Mouse (Mus musculus) spleen, adult 12 weeks (tissue): Measurements from ENCODE around the gene Syn3.
"Not testable (repeated sequence)": the region's sequence is repeated elsewhere in the genome, so short reads cannot be mapped to it uniquely, and the experiment has no call there.

Source experiments
- DNase-seq: peaks from one replicate; pipeline ENCODE4 v3.0.0; 2022; ENCODE audit warnings: low spot score

The Syn3 gene

GRCm38 (mm10) chr10:86418345-86418744, 80.4 kb downstream of the Syn3 start:
- no peak for DNase-seq

GRCm38 (mm10) chr10:86416806-86417205, 81.9 kb downstream of the Syn3 start:
- no peak for DNase-seq

- no peak for DNase-seq
Measured at GRCm38 (mm10) chr10:86410868-86411267, 87.8 kb downstream of the Syn3 start.

DNA sequence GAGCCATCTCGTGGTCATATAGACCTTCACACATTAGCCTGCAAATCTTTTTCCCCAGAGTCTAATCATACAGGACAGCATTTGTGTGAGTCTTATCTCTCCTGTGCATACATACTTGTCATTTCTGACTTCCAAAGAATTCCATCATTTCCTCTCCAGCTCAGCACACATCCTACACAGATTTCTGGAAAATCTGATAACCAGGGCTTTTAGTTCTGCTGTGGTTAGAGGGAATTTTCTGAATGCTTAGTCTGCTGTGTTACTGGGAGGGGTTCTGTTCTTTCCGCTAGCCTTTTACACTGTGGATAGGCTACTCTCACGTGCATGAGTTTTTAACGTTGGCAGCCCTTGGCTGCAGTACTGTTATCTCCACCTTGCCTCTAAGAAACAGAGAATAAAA, 91.7 kb downstream of the Syn3 start:
- DNase-seq = no peak

- DNase-seq = no peak
Measured at GRCm38 (mm10) chr10:86398347-86398720, 100.4 kb downstream of the Syn3 start.

DNA sequence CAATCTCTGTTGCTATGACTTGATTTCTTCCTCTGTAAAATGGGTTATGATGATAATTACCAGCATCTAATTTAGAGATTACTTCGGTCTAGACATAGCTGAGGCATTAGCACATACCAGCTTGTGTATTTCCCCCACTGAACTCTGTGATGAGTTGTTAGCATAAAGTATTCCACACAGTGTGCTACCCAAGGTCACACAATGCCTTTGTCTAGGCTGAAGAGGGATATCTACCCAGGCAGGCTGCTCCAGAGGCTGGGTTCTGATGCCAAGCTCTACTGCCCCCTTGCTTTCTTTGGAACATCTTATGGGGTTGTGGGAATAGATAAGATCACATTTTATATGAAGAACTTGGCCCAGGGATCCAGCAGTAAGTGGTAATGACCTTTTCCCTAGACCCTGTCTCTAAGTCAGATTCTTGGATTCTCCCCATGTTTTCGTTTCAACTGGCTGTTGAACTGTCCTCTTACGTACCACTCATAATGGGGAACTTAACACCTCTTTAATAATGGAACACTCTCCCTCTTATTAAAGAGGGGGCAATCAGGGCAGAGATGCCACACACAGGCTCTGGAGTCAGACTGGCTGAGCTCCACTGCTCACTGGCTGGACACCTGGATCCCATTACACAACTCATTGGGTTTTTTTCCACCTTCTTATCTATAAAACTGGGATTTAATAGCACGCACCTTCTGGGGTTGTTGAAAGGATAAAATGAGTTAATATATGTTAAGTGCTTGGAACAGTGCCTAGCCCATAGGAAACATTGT, 100.9 kb downstream of the Syn3 start:
- no peak for DNase-seq

GRCm38 (mm10) chr10:86392399-86392798, 106.3 kb downstream of the Syn3 start:
- no peak for DNase-seq

GRCm38 (mm10) chr10:86389913-86390312, 108.8 kb downstream of the Syn3 start:
- DNase-seq = no peak

GRCm38 (mm10) chr10:86389357-86389756, 109.3 kb downstream of the Syn3 start:
- DNase-seq = no peak

GRCm38 (mm10) chr10:86388803-86389202, 109.9 kb downstream of the Syn3 start:
- no peak for DNase-seq

GRCm38 (mm10) chr10:86387821-86388440, 110.8 kb downstream of the Syn3 start:
- no peak for DNase-seq

DNA sequence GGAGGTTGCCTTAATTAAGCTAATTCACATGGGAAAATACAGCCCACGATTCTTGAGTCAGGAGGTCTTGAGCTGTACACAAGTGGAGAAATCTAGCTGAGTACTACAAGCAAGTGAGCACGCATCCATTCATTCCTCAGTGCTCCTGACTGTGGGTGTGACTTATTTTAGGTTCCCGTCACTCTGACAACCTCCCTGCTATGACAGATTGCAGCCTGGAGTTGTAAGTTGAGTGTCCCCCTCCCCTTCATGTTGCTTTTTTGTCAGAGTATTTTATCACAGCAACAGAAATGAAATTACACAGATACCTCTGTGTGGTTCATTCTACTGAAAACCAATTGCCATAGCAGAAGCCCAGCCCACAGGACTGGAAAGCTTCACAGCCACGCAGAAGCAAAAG, 112.5 kb downstream of the Syn3 start:
- no peak for DNase-seq

DNA sequence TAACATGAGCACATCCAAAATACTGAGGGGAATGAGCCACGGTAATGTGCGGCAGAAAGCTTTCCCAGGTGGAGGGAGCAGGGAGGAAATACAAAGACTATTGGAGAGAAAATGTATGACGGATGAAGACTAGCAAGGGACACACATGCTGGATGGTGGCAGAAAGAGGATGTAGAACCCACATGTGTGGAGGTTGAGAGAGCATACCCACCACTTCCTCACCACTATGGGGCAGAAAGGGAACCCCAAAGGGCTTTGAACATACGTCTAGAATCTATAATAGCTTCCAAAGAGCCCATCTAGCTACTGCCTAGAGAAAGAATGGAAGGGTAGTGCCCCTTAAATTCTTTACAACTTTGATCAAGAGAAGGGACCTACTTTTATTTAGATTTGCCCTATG, 113.0 kb downstream of the Syn3 start:
- DNase-seq = no peak

DNA sequence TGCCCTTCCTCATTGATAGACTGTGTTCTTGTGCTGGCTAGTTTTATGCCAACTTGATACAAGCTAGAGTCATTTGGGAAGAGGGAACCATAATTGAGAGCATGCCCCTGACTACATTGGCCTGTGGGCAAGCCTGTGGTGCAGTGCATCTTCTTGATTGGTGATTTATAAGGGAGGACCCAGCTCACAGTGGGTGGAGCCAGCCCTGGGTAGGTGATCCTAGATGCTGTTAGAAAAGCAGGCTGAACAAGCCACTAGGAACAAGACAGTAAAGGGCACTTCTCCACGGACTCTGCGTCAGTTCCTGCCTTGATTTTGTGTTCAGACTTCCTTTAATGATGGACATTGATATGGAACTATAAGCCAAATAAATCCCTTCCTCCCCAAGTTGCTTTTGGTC, 114.0 kb downstream of the Syn3 start:
- no peak for DNase-seq

DNA sequence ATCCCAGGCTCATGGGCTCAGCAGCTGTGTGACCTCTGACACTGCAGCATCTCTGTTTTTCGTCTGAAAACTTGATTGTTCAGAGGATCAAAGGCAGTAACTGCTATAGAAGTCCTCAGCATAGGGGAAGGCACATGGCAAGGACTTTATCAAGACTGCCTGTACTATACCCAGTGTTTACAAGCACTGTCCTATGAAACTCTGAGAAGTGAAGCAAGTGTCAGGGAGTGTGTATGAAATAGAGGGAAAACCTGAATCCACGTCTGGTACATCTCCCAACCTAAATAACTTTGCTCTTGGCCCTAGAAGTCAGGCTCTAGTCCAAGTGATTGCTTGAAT, 116.8 kb downstream of the Syn3 start:
- no peak for DNase-seq

GRCm38 (mm10) chr10:86381150-86381921, 117.4 kb downstream of the Syn3 start:
- DNase-seq = no peak

DNA sequence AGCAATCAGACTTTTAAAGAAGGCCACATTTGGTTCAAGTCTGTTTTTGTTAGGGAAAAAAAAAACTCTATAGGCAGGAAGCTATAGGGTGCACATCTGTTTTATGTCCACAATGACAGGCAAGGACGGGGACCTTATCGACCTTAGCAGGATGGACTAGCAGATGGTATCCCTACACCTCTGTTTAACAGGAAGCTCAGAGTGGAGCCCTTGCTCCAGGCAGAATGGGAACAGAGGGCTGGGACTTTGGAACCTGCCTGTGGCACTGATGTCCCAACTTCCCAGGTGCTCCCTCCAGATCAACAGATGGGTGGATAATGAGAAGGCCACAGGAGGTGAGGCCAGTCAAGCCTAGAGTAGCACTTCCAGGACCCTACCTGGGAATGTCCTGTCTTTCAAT, 118.1 kb downstream of the Syn3 start:
- no peak for DNase-seq

DNA sequence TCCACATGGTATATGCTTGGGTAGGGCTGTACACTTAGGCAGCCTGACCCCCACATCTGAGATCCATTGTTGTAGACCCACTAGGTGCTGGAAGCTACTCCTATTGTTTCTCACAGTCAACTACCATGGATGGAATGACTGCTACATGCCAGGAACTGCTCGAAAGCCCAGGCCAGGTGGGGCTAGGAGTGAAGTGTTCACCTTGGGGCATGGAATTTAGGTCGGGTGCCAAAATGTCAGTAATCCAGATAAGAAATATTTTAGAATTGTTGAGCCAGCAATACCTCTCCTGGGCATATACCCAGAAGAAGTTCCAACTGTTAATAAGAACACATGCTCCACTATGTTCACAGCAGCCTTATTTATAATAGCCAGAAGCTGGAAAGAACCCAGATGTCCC, 119.9 kb downstream of the Syn3 start:
- not testable (repeated sequence) for DNase-seq

GRCm38 (mm10) chr10:86376392-86377185, 122.1 kb downstream of the Syn3 start:
- no peak for DNase-seq

DNA sequence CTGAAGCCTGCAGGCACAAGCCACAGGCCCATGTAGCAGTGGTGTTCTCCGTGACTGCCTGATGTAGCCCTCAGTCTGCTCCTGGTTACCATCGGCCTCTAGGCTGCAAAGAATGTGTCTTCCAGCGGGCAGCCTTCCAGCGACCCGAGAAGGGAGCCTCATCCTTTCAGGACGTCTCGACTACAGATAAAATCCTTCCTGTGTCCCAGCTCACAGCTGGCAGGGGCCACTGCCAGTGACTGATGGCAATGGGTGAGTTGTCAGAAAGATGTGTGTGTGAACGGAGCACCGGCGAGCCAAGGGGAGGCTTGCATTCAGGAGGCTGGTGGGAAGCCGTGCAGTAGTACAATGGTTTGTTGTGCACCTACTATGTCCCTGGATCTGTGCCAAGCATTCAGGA, 122.8 kb downstream of the Syn3 start:
- no peak for DNase-seq

- DNase-seq = no peak
Measured at GRCm38 (mm10) chr10:86374061-86374460, 124.6 kb downstream of the Syn3 start.

DNA sequence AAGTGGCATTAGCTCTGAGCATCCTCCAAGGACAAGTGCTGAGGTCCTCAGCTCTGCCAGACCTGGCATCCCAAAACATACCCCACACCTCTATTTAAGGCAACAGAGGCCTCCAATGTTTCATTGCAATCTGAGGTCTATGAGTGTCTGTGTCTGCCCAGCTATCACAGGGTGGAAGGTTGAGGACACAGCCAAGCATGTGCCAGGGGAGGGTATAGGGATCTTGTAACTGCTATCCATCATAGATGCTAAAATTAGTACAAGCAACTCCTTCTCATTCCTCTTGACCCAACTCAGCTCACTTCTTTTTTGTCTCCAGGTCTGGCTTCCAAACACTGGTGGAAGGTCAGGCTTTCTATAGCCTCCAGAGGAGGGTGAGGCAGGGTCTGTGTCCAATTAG, 127.1 kb downstream of the Syn3 start:
- DNase-seq = no peak
